ENCODE assay signal across 8 mouse cellular contexts in the genomic region with DNA sequence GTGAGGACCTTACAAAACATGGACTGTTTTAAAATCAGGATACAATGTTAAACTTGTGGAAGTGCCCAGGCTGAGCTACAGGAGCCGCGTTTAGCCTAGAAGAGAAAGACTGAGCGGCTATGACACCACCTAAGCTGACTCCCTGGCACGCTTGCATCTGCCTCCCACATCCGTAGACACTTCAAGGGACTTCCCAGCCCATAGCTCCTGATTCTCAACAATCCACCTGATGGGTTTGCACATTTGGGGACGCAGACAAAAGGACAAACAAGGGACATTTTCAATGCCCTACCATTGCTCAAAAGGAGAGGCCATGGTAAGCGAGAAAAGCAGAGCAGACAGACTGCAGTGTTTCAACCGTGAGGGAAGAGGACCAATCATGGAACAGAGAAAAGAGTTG. TPM values are rescaled to one million over a fixed set of nuclear protein-coding genes. Genes with fewer than 3 reads are reported as not detected.
DNase-seq lines count a peak whose midpoint lies in the region; ATAC-seq and TF ChIP-seq lines count a peak whose summit lies in the region.

No protein-coding gene starts in this region.

- H3K4me1 ChIP-seq in cerebellum, adult 2 months (ENCODE audit: control insufficient read depth, insufficient read depth, low read length): no peaks in the 10 kb centered on the region; the same call in none of the 2 replicates
- peaks cover 56% of the 10 kb centered on the region for H3K4me1 ChIP-seq in megakaryocyte, embryonic 14.5 days
- peaks cover 44% of the 10 kb centered on the region for H3K4me1 ChIP-seq in limb, embryonic 13.5 days
- H3K4me1 ChIP-seq in stomach, embryonic 15.5 days: peaks cover 15% of the 10 kb centered on the region

- ATAC-seq in cerebellum, adult (ENCODE audit: insufficient number of reproducible peaks, low FRiP score, low TSS enrichment): no peak
- no peak for ATAC-seq in megakaryocyte, adult 5-6 weeks (ENCODE audit: poor library complexity, severe bottlenecking)
- ATAC-seq in limb, embryonic 13.5 days (ENCODE audit: low FRiP score, low read depth): no peak
- ATAC-seq in stomach, embryonic 15.5 days (ENCODE audit: insufficient read depth, low FRiP score, low read depth): no peak

- H3K27ac ChIP-seq in cerebellum, adult 2 months (ENCODE audit: insufficient read depth, low read length): no peak overlapping the region
- H3K27ac ChIP-seq in limb, embryonic 13.5 days: no peak overlapping the region; the same call in 1 of the 2 replicates
- 0 out of 2 replicates have a peak overlapping the region, but pooled peaks have one; percentile 11 for H3K27ac ChIP-seq in stomach, embryonic 15.5 days

- 13% methylated on average over 8 of the region's 8 CpGs for WGBS in cerebellum, adult 2 months
- WGBS in limb, embryonic 13.5 days: 70% methylated on average over 8 of the region's 8 CpGs
- WGBS in stomach, embryonic 15.5 days: 61% methylated on average over 8 of the region's 8 CpGs

- H3K9ac ChIP-seq in limb, embryonic 13.5 days: peak overlapping the region; percentile 96
- no peak overlapping the region for H3K9ac ChIP-seq in stomach, embryonic 15.5 days

- no peaks in the 10 kb centered on the region for H3K27me3 ChIP-seq in cerebellum, adult 2 months (ENCODE audit: control insufficient read depth, insufficient read depth, low read length)
- H3K27me3 ChIP-seq in megakaryocyte, embryonic 14.5 days (replicated peaks): no peaks in the 10 kb centered on the region
- no peaks in the 10 kb centered on the region for H3K27me3 ChIP-seq in limb, embryonic 13.5 days
- H3K27me3 ChIP-seq in stomach, embryonic 15.5 days (replicated peaks): no peaks in the 10 kb centered on the region

- H3K9me3 ChIP-seq in megakaryocyte, embryonic 14.5 days: peaks cover 8% of the 10 kb centered on the region
- no peaks in the 10 kb centered on the region for H3K9me3 ChIP-seq in limb, embryonic 13.5 days
- H3K9me3 ChIP-seq in stomach, embryonic 15.5 days: no peaks in the 10 kb centered on the region

- peak overlapping the region; percentile 84 for H3K4me3 ChIP-seq in cerebellum, adult 2 months (replicated peaks; ENCODE audit: insufficient read depth, low read depth, low read length)
- peak overlapping the region; percentile 77 for H3K4me3 ChIP-seq in megakaryocyte, embryonic 14.5 days (replicated peaks)
- H3K4me3 ChIP-seq in limb, embryonic 13.5 days: peak overlapping the region; percentile 86
- H3K4me3 ChIP-seq in stomach, embryonic 15.5 days (replicated peaks): peak overlapping the region; percentile 70

- DNase-seq in cerebellum, adult 2 months: peak in 1 of 2 experiments; percentile 43
- no peak for DNase-seq in testis, postnatal 10 days (ENCODE audit: low spot score)
- no peak for DNase-seq in retina, embryonic 14.5 days (ENCODE audit: low spot score)

- TF ChIP-seq CTCF in cerebellum, adult 2 months (IDR thresholded peaks at IDR 0.05; ENCODE audit: borderline replicate concordance, insufficient read depth, low read depth, low read length): no peak

- peak overlapping the region; percentile 87 for H3K4me2 ChIP-seq in limb, embryonic 13.5 days (replicated peaks)
- peak overlapping the region; percentile 97 for H3K4me2 ChIP-seq in stomach, embryonic 15.5 days

- no peak for TF ChIP-seq POLR2A in cerebellum, adult 2 months (IDR thresholded peaks at IDR 0.05; ENCODE audit: borderline replicate concordance, insufficient read depth, low read length)

- peaks cover 43% of the 10 kb centered on the region for H3K36me3 ChIP-seq in megakaryocyte, embryonic 14.5 days (replicated peaks; ENCODE audit: low read length)
- peaks cover 21% of the 10 kb centered on the region for H3K36me3 ChIP-seq in limb, embryonic 13.5 days
- H3K36me3 ChIP-seq in stomach, embryonic 15.5 days: 0 out of 2 replicates have a peak, but pooled peaks cover 3% of the 10 kb centered on the region

RNA-seq across cellular contexts. Expression of a gene that starts 3.1 kb away (rescaled TPM):
- 141 and 160 TPM in 2 replicates for polyA plus RNA-seq in cerebellum, adult 2 months (2012; rRNA removed)
- polyA plus RNA-seq in megakaryocyte, embryonic 14.5 days (2012; ENCODE audit: insufficient read depth, low replicate concordance): 22.9 and 64.1 TPM in 2 replicates
- 58.7 and 69.9 TPM in 2 replicates for total RNA-seq in megakaryocyte, adult 5-6 weeks (2015)
- total RNA-seq in megakaryocyte, adult 5-6 weeks (2017): 43.8 and 48.4 TPM in 2 replicates
- 94.5 and 95.9 TPM in 2 replicates for polyA plus RNA-seq in limb, embryonic 13.5 days (2015; fragmentation: Nextera tagmentation; extraction: Ambion mirVana)
- 70.6 and 78.7 TPM in 2 replicates for polyA plus RNA-seq in stomach, embryonic 15.5 days (2015; fragmentation: Nextera tagmentation; extraction: Ambion mirVana)

RNA-seq across cellular contexts. Expression of a gene that starts 59.9 kb away (rescaled TPM):
- 93.6 and 103 TPM in 2 replicates for polyA plus RNA-seq in cerebellum, adult 2 months (2012; rRNA removed)
- 4.2 and 5.6 TPM in 2 replicates for polyA plus RNA-seq in megakaryocyte, embryonic 14.5 days (2012; ENCODE audit: insufficient read depth, low replicate concordance)
- 125 and 137 TPM in 2 replicates for total RNA-seq in megakaryocyte, adult 5-6 weeks (2015)
- total RNA-seq in megakaryocyte, adult 5-6 weeks (2017): 63.8 and 68.3 TPM in 2 replicates
- polyA plus RNA-seq in limb, embryonic 13.5 days (2015; fragmentation: Nextera tagmentation; extraction: Ambion mirVana): 157 and 165 TPM in 2 replicates
- 104 and 107 TPM in 2 replicates for polyA plus RNA-seq in stomach, embryonic 15.5 days (2015; fragmentation: Nextera tagmentation; extraction: Ambion mirVana)

Comparison
In these comparisons a context has a peak if more than half of its experiments do, and no peak if none do; other contexts are left out.
1. RNA of a gene that starts 59.9 kb away (polyA plus RNA-seq): 157 to 165 TPM in limb, embryonic 13.5 days, 104 to 107 TPM in stomach, embryonic 15.5 days and 93.6 to 103 TPM in cerebellum, adult 2 months; 4.2 to 5.6 TPM in megakaryocyte, embryonic 14.5 days; every median in the first group is over 10 times any median in the second.
2. Peak in every context shown above with its lines, with median percentiles within 50 percentile points of each other: H3K4me3 ChIP-seq.